Mouse (Mus musculus) E14TG2a.4 (cell line): ENCODE results near the gene Oaz1.

Experiments
- CTCF ChIP-seq: conservative IDR thresholded peaks from 2 replicates; pipeline ENCODE4 v1.5.1; 2014; ENCODE audit warnings: low read length
- NANOG ChIP-seq: IDR thresholded peaks from 2 replicates; pipeline ENCODE4 v1.6.1; 2014; ENCODE audit warnings: borderline replicate concordance, low read length, mixed read lengths
- POU5F1 ChIP-seq: IDR thresholded peaks from 2 replicates; pipeline ENCODE4 v1.6.1; 2014; ENCODE audit warnings: low read length, borderline replicate concordance

DNA sequence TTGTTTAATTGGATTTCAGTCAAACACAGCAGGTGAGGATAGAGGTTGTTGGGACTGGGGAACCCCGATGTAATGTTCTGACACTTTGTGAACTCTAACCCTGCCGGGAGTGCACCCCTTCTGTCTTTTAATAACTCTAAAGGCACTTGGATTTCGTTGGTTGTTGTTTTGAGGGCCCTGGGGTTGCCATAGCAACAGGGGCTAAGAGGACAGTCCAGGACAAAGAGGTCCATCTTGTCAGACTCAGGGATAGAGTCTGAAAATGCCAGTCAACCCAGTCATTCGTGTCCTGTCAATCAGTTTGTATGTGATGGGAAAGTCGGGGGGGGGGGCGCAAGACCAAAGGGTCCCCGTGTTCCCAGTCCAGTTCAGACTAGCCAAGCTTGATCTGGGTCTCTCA lies 6.4 kb downstream of the Oaz1 start:
- TF ChIP-seq NANOG (no peak), CTCF (no peak), POU5F1 (no peak)
